9 mouse cellular contexts compared by ENCODE assay signal in genomic region chr13:49214454-49214853, GRCm38 (mm10). TPM values are rescaled to one million over a fixed set of nuclear protein-coding genes. Genes with fewer than 3 reads are reported as not detected.
A peak's percentile ranks its signal among the peaks of the same experiment; 100 is the strongest.
DNase-seq lines count a peak whose midpoint lies in the region; ATAC-seq and TF ChIP-seq lines count a peak whose summit lies in the region.
"Had no signal": no experiment of that assay in that cellular context is flagged by ENCODE, and none has a peak within 500 bp of the region (broad histone marks: within the 10 kb centered on the region; RNA-seq: fewer than 3 reads in every experiment).

No protein-coding gene starts in this region.

- peak overlapping the region; percentile 99; the same call in 1 of the 2 replicates for H3K4me2 ChIP-seq in liver, embryonic 12.5 days
- peak overlapping the region; percentile 74 for H3K4me2 ChIP-seq in heart, embryonic 13.5 days
- H3K4me2 ChIP-seq in midbrain, postnatal 0 days (ENCODE audit: low read depth, low read length, poor library complexity, severe bottlenecking), result peak overlapping the region; percentile 82

- H3K4me3 ChIP-seq in liver, embryonic 12.5 days, result no peak overlapping the region
- H3K4me3 ChIP-seq in heart, embryonic 13.5 days, result peak overlapping the region; percentile 80
- peak overlapping the region; percentile 60; the same call in 1 of the 2 replicates for H3K4me3 ChIP-seq in midbrain, postnatal 0 days (ENCODE audit: low read depth, low read length)

- no peak for DNase-seq in liver
- peak; percentile 59 for DNase-seq in brain, embryonic 14.5 days (ENCODE audit: low read depth)
- peak; percentile 33 for DNase-seq in midbrain, postnatal 0 days (ENCODE audit: low spot score)
- no peak for DNase-seq in urinary bladder, postnatal 36 days (ENCODE audit: low spot score in 2 of 2)
- no peak for DNase-seq in spleen, adult 12 weeks (ENCODE audit: low spot score)
- DNase-seq in frontal cortex, postnatal 10 days (ENCODE audit: low spot score in 2 of 2), result no peak
- DNase-seq: thymus, postnatal 36 days had no signal

- 76% methylated on average over 3 of the region's 3 CpGs for WGBS in liver, embryonic 12.5 days (ENCODE audit: insufficient replicate concordance)
- 63% methylated on average over 3 of the region's 3 CpGs for WGBS in heart, embryonic 13.5 days
- WGBS in midbrain, postnatal 0 days, result 80% methylated on average over 3 of the region's 3 CpGs

- TF ChIP-seq POLR2A in brain, embryonic 14.5 days (IDR thresholded peaks at IDR 0.05; ENCODE audit: borderline replicate concordance, extremely low read depth, insufficient read depth, insufficient read length, poor library complexity, severe bottlenecking), result no peak

- H3K36me3 ChIP-seq in liver, embryonic 12.5 days, result no peaks in the 10 kb centered on the region
- no peaks in the 10 kb centered on the region for H3K36me3 ChIP-seq in heart, embryonic 13.5 days
- no peaks in the 10 kb centered on the region for H3K36me3 ChIP-seq in midbrain, postnatal 0 days (ENCODE audit: insufficient read depth, low read length)

- no peaks in the 10 kb centered on the region for H3K9me3 ChIP-seq in liver, embryonic 12.5 days (replicated peaks)
- H3K9me3 ChIP-seq in heart, embryonic 13.5 days, result no peaks in the 10 kb centered on the region
- H3K9me3 ChIP-seq in midbrain, postnatal 0 days (ENCODE audit: low read length), result no peaks in the 10 kb centered on the region

- TF ChIP-seq CTCF in brain, embryonic 14.5 days (IDR thresholded peaks at IDR 0.05; ENCODE audit: borderline replicate concordance, extremely low read depth, insufficient read depth, insufficient read length), result no peak
- TF ChIP-seq CTCF in midbrain, postnatal 0 days (IDR thresholded peaks at IDR 0.05), result no peak

- H3K9ac ChIP-seq in liver, embryonic 12.5 days, result no peak overlapping the region
- peak overlapping the region; percentile 90 for H3K9ac ChIP-seq in heart, embryonic 13.5 days
- no peak overlapping the region for H3K9ac ChIP-seq in midbrain, postnatal 0 days (replicated peaks; ENCODE audit: low read length, poor library complexity, severe bottlenecking)

- no peak overlapping the region for H3K27ac ChIP-seq in liver, embryonic 12.5 days
- 0 out of 2 replicates have a peak overlapping the region, but pooled peaks have one; percentile 16 for H3K27ac ChIP-seq in heart, embryonic 13.5 days (replicated peaks)
- no peak overlapping the region for H3K27ac ChIP-seq in midbrain, postnatal 0 days (ENCODE audit: low read depth, low read length)

- peaks cover 44% of the 10 kb centered on the region for H3K4me1 ChIP-seq in liver, embryonic 12.5 days
- peaks cover 61% of the 10 kb centered on the region for H3K4me1 ChIP-seq in heart, embryonic 13.5 days
- peaks cover 7% of the 10 kb centered on the region for H3K4me1 ChIP-seq in midbrain, postnatal 0 days (ENCODE audit: insufficient read depth, low read length)

- no peak for ATAC-seq in liver, embryonic 12.5 days
- no peak for ATAC-seq in heart, embryonic 13.5 days (ENCODE audit: extremely low read depth, insufficient number of reproducible peaks, low FRiP score, low TSS enrichment)
- ATAC-seq in midbrain, postnatal 0 days (ENCODE audit: low FRiP score), result no peak

- peaks cover 19% of the 10 kb centered on the region for H3K27me3 ChIP-seq in liver, embryonic 12.5 days (replicated peaks)
- H3K27me3 ChIP-seq in heart, embryonic 13.5 days (replicated peaks), result no peaks in the 10 kb centered on the region
- no peaks in the 10 kb centered on the region for H3K27me3 ChIP-seq in midbrain, postnatal 0 days (ENCODE audit: insufficient read depth, low read length)

RNA-seq across cellular contexts. Expression of gene Card19, which starts 1.4 kb away (rescaled TPM):
- 16.5 and 17.0 TPM in 2 replicates for polyA plus RNA-seq in liver, embryonic 12.5 days (2016; fragmentation: Nextera tagmentation; extraction: Ambion mirVana)
- 26.2 and 26.9 TPM in 2 replicates for polyA plus RNA-seq in brain, embryonic 14.5 days (2012; rRNA removed)
- 89.0 and 91.2 TPM in 2 replicates for polyA plus RNA-seq in heart, embryonic 13.5 days (2015; fragmentation: Nextera tagmentation; extraction: Ambion mirVana)
- total RNA-seq in midbrain, postnatal 0 days (2014; rRNA removed), result 25.8 and 32.7 TPM in 2 replicates
- polyA plus RNA-seq in midbrain, postnatal 0 days (2015; fragmentation: Nextera tagmentation; extraction: Ambion mirVana), result 39.8 and 44.5 TPM in 2 replicates

RNA-seq across cellular contexts. Expression of gene Ninj1, which starts 27.2 kb away (rescaled TPM):
- 41.5 and 42.6 TPM in 2 replicates for polyA plus RNA-seq in liver, embryonic 12.5 days (2016; fragmentation: Nextera tagmentation; extraction: Ambion mirVana)
- polyA plus RNA-seq in brain, embryonic 14.5 days (2012; rRNA removed), result 22.5 and 26.7 TPM in 2 replicates
- polyA plus RNA-seq in heart, embryonic 13.5 days (2015; fragmentation: Nextera tagmentation; extraction: Ambion mirVana), result 61.2 and 65.2 TPM in 2 replicates
- total RNA-seq in midbrain, postnatal 0 days (2014; rRNA removed), result 19.4 and 29.7 TPM in 2 replicates
- 34.8 and 36.5 TPM in 2 replicates for polyA plus RNA-seq in midbrain, postnatal 0 days (2015; fragmentation: Nextera tagmentation; extraction: Ambion mirVana)

RNA-seq across cellular contexts. Expression of gene Susd3, which starts 34.1 kb away (rescaled TPM):
- 2.4 and 2.5 TPM in 2 replicates for polyA plus RNA-seq in liver, embryonic 12.5 days (2016; fragmentation: Nextera tagmentation; extraction: Ambion mirVana)
- 0.44 and 0.72 TPM in 2 replicates for polyA plus RNA-seq in brain, embryonic 14.5 days (2012; rRNA removed)
- 1.2 and 1.9 TPM in 2 replicates for polyA plus RNA-seq in heart, embryonic 13.5 days (2015; fragmentation: Nextera tagmentation; extraction: Ambion mirVana)
- 0.33 and 1.2 TPM in 2 replicates for total RNA-seq in midbrain, postnatal 0 days (2014; rRNA removed)
- polyA plus RNA-seq in midbrain, postnatal 0 days (2015; fragmentation: Nextera tagmentation; extraction: Ambion mirVana), result 0.63 and 0.92 TPM in 2 replicates

Comparison
In these comparisons a context has a peak if more than half of its experiments do, and no peak if none do; other contexts are left out.
1. DNase-seq: peak in brain, embryonic 14.5 days (single experiment) and midbrain, postnatal 0 days (single experiment); none in liver (single experiment), urinary bladder, postnatal 36 days (0 of 2), spleen, adult 12 weeks (single experiment) and frontal cortex, postnatal 10 days (0 of 2).
2. Peak in every context shown above with its lines, with median percentiles within 50 percentile points of each other: H3K4me2 ChIP-seq.